Mouse (Mus musculus) testis, postnatal 10 days (tissue): ENCODE measurements around the gene Nod1.
A peak's percentile ranks its signal among the peaks of the same experiment; 100 is the strongest.

Source experiments
- DNase-seq: peaks from one replicate; pipeline ENCODE4 v3.0.0; 2021; ENCODE audit warnings: low spot score

Nod1 gene

DNA sequence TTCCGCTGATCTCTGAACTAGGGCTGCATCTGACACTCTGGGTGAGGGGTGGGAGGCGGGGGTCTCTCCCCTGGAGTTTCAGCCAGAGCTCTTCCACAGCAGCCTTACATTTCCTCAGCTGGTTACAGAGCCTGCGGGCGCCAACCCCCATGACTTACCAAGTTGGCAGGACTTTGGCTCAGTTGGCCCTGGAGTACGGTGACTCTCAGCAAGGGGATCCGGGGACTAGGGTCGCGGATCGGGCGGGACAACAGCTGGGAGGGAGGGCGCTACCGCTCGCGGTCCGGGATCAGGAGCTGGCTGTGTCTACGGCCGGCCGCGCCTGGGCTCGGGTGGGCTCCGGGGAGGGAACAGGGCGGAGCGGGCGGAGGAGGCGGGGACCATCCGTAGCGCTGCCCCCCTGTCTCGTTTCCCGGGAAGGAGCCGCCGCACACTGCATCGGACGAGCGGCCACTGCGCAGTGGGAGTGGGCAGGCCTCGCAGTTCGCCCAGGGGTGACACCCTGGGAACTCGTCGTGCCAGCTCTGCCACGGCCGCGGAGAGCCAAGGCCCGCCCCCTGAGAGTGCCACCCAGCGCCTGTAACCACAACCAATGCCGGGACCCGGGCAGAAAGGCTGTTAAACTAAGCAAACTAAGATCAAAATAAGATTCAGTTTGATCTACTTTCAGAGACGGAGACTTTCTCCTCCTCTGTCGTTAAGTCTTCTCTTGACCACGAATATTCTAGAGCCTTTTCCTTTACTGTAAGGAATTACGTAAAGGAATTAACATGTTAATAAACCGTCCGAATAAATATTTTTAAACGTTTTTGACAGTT is at the start of gene Nod1:
Nod1 (minus strand) TSS at position 502 of the 818 bp plus-strand sequence.
- peak; percentile 85 for DNase-seq

GRCm38 (mm10) chr6:55021806-55022205 is 49.4 kb upstream of the Nod1 start:
- no peak for DNase-seq

DNA sequence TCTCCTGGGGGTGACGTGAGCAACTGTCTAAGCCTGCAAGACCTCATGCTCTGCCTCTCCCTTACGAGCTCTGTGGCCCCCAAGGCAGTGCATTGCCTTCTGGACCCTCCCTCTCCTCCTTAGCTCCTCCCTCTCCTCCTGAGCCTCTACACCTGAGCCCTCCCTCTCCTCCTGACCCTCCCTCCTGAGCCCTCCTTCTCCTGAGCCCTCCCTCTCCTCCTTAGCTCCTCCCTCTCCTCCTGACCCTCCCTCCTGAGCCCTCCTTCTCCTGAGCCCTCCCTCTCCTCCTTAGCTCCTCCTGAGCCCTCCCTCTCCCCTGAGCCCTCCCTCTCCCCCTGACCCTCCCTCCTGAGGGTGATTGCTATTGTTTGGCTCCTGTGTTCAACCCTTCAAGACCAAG is 46.0 kb upstream of the Nod1 start:
- no peak for DNase-seq

DNA sequence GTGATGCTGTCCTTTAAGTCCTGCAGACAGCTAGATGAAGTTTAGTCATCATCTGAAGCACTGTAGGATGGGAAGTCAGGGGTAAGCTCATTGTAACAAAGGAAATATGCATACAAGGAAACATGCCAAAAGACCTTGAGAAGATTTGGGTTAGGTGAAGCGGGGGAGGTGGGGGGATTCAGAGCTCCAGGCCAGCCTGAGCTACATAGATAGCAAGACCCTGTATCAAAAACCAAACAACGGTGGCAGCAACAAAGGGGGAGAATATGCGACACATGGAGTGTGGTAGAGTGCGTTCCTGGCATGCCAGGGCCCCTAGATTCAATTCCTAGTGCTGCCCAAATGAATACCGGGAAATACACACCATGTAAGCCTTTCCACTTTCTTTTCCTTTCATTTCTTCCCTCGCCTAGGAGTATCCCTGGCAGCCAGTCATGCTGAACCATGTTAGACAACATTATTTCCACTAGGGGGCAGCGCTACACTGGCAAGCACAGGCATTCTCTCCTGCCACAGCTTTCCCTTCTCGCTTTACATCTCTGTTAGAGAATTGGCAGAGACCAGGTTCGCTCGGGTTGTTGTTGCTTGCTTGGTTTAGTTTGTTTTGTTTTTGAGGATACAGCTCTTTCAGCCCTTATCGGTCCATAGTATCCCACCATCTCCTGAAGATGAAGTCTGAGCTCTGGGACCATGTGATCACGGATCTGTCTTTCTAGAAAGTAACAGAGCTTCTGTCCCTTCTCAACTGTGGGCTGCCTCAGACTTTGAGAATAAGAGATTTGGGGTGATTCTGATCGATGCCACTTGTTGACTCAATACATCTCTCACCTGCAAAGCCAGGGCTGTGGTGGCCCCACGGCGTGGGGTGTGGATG is 44.5 kb upstream of the Nod1 start:
- peak; percentile 59 for DNase-seq

GRCm38 (mm10) chr6:55016236-55016635 is 43.8 kb upstream of the Nod1 start:
- peak; percentile 64 for DNase-seq

DNA sequence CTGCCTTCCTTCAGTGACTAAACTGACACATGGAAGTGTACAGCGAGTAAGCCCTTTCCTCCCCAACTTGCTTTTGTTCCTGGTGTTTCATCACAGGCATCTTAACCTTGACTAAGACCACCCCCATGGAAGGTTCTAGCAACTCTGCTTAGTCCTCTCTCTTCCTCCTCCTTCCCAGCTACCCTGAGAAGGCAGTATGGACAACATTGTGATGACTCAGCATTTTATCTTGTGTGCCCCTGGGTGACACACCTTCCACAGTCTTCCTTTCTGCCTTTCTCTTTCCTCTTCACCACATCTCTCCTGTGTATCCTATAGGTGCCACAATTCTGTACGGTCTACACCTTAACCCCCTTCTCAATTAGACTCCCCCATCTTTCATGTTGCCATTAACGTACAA is 41.8 kb upstream of the Nod1 start:
- DNase-seq, result no peak

DNA sequence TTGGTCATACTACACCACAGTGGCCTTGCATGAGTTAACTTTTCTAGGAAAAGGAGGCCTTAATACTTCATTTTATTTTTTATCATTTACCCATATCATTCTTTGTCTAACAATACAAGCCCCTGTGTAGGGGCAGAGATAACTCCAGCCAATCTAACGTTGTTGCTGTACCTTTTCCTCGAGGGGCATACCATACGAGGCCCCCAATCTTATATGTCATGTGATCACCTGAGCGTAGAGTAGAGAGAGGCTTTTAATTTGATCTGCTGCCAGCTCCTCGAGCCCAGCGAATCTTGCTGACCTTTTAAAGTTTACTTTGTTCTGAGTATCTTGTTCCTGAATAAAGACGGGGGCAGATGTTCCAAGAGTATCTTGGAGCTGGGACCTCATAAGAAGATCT is 40.1 kb upstream of the Nod1 start:
- no peak for DNase-seq

DNA sequence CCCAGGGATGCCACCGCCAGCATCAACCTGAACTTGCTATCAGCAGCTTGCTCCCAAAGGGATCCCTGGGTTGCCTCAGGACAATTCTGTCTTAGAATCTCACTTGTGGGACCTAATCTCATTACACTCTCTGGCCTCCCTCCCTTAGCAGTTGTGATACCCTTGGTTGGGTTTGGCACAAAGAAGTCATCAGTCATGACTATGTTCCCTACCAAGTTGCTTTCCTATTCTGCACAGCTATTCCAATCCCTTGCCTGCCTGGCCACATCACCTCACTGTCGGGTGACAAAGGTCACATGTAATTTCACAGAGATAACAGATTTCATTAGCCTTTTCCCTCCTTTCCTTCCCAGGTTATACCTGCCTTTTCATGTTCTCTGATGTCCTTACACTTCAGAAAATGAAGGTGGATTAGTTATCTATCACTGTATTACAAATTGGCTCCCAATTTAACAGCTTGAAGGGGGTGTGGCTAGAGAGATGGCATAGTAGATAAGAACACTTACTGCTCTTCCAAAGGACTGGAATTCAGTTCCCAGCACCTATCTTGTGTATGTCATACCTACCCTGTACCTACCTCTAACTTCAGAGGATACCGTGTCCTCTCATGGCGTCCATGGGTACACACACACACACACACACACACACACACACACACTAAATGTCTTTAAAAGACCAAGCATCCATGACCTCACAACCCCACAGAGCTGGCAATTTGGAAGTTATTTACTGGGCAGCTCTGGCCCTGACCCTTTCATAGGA is 38.1 kb upstream of the Nod1 start:
- DNase-seq, result no peak

DNA sequence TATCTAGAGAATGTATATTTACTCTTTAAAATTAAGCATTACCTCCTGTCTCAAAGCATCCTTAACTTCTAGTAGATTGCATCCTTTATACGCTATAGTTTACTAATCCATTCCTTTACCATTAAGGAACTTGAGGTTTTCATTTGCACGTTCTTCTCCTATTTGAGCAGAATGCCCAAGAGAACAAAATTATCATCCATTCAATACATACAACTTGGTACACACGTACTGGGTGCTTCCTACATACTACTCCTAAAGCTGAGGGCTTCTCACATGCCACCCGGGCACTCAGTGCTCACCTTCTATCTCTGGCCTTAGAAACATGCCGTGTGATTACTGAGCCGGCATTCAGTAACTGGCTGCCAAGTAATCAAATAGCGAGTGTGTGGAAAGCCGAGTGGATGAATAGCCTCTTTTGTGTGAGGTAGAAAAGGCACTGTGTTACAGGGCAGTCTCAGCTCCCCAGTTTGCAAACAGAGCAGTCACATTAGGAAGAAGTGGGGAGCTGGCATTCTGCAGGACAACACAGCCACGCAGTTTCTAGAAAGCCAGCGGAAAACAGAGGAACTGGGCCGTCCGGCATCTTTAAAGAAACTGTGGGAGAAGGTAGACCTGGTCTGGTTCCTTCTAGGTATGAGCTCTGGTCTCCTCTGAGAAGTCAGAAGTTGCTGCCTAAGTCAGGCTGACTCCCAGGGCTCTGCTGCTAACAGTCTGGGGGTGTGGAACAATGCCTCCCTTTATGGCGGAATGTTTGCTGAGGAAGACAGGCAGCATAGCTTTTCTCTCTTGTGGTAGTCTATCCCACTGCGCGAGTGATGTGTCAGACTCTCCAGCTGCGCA is 37.2 kb upstream of the Nod1 start:
- no peak for DNase-seq

- DNase-seq, result no peak
Observed at GRCm38 (mm10) chr6:55008401-55008800, 36.0 kb upstream of the Nod1 start.

GRCm38 (mm10) chr6:55003559-55003958 is 31.1 kb upstream of the Nod1 start:
- DNase-seq, result no peak

- DNase-seq, result no peak
Observed at GRCm38 (mm10) chr6:55002438-55002837, 30.0 kb upstream of the Nod1 start.

- no peak for DNase-seq
Observed at GRCm38 (mm10) chr6:55001320-55001719, 28.9 kb upstream of the Nod1 start.

DNA sequence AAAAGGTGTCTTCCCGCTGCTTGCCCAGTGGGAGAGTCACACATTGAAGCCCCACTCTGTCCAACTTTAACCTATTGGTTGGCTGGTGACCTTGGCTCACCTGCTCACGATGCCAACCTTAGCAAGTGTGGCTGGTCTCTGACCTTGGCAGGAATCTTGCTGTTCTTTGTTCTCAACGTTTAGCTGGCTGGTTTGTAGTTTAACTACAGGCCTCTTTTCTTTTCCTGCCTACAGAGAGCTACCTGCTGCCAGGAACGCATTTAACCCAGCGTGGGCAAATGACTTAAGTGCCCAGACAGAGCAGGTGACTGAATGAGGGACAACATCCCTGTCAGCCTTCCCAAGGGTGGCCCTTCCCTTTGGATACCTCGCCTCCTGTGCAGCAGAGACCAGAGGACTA is 25.3 kb upstream of the Nod1 start:
- DNase-seq, result no peak

- DNase-seq, result no peak
Observed at GRCm38 (mm10) chr6:54996361-54996760, 23.9 kb upstream of the Nod1 start.

DNA sequence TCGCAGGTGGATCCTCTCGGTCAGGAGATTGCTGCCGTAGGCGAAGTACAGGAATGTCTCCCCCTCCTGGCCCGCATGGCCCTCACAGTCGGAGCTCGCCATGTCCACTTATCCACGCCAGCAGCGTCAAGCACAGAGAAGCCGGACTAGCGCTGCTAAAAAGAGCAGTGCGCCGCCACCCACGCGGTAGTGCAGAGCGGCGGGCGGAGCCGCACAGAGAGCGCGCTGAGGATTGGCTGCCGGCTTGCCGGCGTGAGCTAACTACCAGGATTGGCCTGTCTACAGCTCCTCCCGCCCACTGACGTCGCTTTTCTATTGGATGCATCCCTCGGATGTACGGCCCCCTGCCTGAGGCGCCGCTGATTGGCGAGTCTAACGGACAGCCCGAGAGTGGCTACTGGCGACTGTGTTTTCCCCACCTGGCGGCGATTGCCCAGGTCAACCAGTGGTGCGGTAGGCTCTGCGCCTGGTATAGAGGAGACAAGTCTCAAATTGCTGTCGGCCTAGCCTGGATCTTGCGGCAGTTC is 20.4 kb upstream of the Nod1 start, which contains the start of gene Ggct:
Ggct (minus strand) TSS at position 217 of the 527 bp plus-strand sequence.
- DNase-seq, result peak; percentile 93

DNA sequence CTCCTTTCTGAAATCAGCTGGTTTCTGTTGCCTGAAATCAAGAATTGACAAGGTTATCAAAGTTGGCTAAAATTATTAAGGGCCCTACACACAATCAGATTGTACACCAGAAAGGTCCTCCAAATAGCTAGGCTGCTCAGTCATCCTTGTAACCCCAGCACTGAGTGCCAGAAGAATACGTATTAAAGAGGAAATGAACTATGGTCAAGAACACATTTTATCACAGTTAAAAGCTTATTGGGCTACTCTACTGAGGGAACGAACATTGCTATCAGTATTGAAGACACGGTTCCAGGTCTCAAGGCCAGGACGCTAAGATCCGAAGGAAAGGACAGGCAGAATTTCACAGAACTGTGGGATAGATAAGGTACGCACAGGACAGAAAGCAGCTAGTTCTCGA is 19.7 kb upstream of the Nod1 start:
- DNase-seq, result no peak

- DNase-seq, result no peak
Observed at GRCm38 (mm10) chr6:54991189-54991588, 18.8 kb upstream of the Nod1 start.

DNA sequence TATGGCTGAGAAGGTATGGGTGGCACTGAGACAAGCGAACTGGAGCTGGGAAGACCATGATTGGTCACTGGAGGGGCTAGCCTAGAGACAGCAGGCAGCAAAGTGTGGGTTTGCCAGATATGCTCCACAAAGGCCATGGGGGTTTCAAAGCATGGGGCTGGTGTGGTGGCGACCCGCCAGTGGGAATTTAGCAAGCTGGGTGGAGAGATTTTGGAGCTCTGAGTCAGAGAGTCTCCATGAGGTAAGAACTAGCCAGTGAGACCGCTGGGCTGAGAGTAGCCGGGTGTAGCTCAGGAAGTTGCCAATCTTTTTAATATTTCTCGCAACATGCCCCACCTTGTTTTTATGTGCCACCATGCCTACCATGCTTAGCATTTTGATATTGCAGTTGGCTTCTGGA is 15.7 kb upstream of the Nod1 start:
- DNase-seq, result no peak

DNA sequence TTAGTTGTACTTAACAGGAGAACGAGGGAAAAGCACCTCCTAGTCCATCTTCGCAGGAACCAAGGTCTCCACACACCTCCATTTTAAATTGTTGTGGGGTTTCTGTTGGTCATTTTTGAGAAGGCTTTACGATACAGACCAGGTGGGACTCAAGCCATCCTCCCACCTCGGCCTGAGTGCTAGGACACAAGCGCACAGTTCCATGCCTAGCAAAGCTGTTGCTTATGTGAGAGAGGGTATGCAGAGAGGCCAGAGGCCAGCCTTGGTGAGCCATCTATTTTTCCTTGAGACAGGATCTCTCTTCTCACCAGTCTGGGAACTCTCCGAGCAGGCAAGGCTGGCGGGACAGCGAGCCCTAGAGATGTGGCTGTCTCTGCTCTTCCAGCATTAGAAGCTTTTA is 11.7 kb upstream of the Nod1 start:
- no peak for DNase-seq

- no peak for DNase-seq
Observed at GRCm38 (mm10) chr6:54983526-54984050, 11.2 kb upstream of the Nod1 start.
